Mouse (Mus musculus) cortical plate, adult 2 months (tissue): ENCODE measurements around the gene Myt1l.

ENCODE experiments used
- CTCF ChIP-seq: fragments of 200-500 bp; IDR thresholded peaks from 2 replicates; pipeline ENCODE4 v1.5.1; 2011; ENCODE audit warnings: mild to moderate bottlenecking, control low read depth, low read length; ENCODE audit not compliant: insufficient read depth; ENCODE audit errors: extremely low read depth
- POLR2A ChIP-seq: fragments of 200-500 bp; IDR thresholded peaks from 2 replicates; pipeline ENCODE4 v1.6.1; 2011; ENCODE audit warnings: mild to moderate bottlenecking, low read length, control low read depth; ENCODE audit not compliant: insufficient read depth; ENCODE audit errors: extremely low read depth

GRCm38 (mm10) chr12:29642915-29643314 is 114.7 kb downstream of the Myt1l start:
- TF ChIP-seq POLR2A: no peak
- no peak for TF ChIP-seq CTCF
